Mouse (Mus musculus) CD4-positive, CD25-positive, alpha-beta regulatory T cell, adult 2 months (primary cell): Measurements from ENCODE around the gene 4930451I11Rik.

Experiments
- DNase-seq: peaks from one replicate; pipeline ENCODE4 v3.0.0-alpha.2; 2012; ENCODE audit warnings: low read depth, low spot score

Gene 4930451I11Rik

DNA sequence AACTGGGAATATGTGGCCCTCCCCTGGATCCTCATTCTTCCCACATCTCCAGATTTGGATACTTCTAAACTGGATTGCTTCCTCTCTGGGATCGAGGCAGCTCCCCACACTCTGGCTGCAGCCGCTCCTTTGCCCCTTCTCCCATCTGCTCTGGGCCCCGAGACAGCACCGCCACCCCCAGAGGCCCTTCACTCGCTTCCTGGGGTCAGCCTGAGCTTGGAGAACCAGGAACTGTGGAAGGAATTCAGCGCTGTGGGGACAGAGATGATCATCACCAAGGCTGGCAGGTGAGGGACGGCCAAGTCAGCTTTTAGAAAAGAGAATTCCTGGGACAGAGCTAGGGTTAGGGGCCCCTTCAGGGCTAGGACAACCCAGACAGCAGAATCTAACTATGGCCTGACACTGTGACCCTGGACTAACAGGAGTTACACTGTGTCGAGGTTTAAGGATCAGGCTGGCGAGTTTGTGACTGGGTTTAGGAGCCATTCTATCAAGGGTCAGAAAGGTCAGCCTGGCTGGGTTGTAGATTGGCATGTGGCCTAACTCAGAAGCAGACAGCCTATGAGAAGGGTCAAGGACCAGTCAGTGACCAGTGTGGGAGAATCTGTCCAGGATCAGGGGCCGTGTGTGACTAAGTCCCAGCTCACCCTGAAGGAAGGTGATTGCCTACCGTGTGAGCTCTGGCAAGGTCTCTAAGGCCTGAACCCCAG, 49.6 kb downstream of the 4930451I11Rik start:
- DNase-seq, result no peak

DNA sequence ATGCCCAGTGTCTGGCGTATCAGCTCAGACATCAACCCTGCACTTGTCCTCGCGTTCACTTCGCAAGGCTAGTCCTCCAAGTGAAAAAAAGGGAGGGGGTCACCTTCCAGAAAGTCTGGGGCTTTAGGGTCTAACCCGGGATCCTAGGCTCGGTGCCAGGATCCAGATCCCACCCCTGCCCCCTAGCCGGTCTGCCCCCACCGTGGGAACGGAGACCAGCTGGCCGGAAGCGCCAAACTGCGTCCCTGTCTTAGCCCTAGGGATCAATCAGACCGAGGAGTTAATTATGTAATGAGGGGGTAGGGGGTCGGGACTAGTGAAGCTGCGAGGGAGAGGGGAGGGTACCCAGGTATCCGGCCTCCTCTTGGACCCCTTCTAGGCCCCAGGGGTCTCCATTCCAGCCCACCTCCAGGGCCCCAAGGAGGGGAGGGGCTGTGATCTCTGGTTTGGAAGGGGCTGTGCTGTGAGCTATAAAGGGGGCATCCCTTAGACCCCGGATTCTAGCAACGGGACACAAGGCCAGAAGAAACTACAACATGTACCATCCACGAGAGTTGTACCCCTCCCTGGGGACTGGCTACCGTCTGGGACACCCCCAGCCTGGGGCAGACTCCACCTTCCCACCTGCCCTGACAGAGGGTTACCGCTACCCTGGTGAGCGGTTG, 50.3 kb downstream of the 4930451I11Rik start, which contains the start of gene Tbx6:
Gene Tbx6 (plus strand): TSS at position 513 of the 665 bp plus-strand sequence.
- DNase-seq, result no peak
